Mouse (Mus musculus): ENCODE data around the gene Omt2b.
"Not testable (repeated sequence)": the region's sequence is repeated elsewhere in the genome, so short reads cannot be mapped to it uniquely, and the experiment has no call there.

- TF ChIP-seq CTCF, POLR2A (IDR thresholded peaks at IDR 0.05; ENCODE audit: insufficient read depth, low read depth, low read length): not testable (repeated sequence)
Measured at GRCm38 (mm10) chr9:78292462-78292861, 34.9 kb upstream of the Omt2b start.

Data from olfactory bulb, adult 2 months (tissue).